Mouse (Mus musculus) CH12.LX (cell line): ENCODE measurements at regions not wholly inside any gene's neighbourhood (a gene's known extent, or its start where the extent isn't known, plus 50 kb on each side); places are given as distances from the start of the nearest gene placed in this dataset.

Experiments
- DNase-seq: peaks from one replicate; pipeline ENCODE4 v3.0.0-alpha.2; 2013; ENCODE audit errors: extremely low read depth
- H3K27ac ChIP-seq: 2 replicates; pipeline ENCODE4 v1.5.1; 2012; ENCODE audit warnings: low read depth, mild to moderate bottlenecking, control low read depth, moderate library complexity; ENCODE audit not compliant: insufficient read depth
- H3K27me3 ChIP-seq: replicated peaks from 2 replicates; pipeline ENCODE3; 2012; ENCODE audit warnings: inconsistent platforms
- H3K36me3 ChIP-seq, 2 experiments: replicated peaks in 1 of 2; 2 replicates each; pipeline versions ENCODE3 to v1.6.1; 2012; ENCODE audit warnings: inconsistent platforms in 1 of 2, low read length in 1 of 2, mild to moderate bottlenecking in 1 of 2, mixed read lengths in 1 of 2, moderate library complexity in 1 of 2; ENCODE audit not compliant: control insufficient read depth in 1 of 2, insufficient read depth in 1 of 2
- H3K4me1 ChIP-seq, 2 experiments: 2 replicates each; pipeline ENCODE4 v1.6.1; 2012; ENCODE audit warnings: inconsistent platforms in 1 of 2, moderate library complexity in 1 of 2; ENCODE audit not compliant: insufficient read depth in 2 of 2, control insufficient read depth in 1 of 2
- H3K4me2 ChIP-seq: 2 replicates; pipeline ENCODE4 v1.6.1; 2012; ENCODE audit warnings: low read depth, mild to moderate bottlenecking, control low read depth; ENCODE audit not compliant: poor library complexity, insufficient read depth, severe bottlenecking
- H3K4me3 ChIP-seq, 3 experiments: fragments of 150-350 bp in 1 of 3; sonication (generic) in 1 of 3; replicated peaks in 1 of 3; 2 replicates each; pipeline versions ENCODE3 to v1.5.1; 2011 to 2012; ENCODE audit warnings: low read depth in 2 of 3, low read length in 2 of 3, mild to moderate bottlenecking in 2 of 3, moderate library complexity in 2 of 3, control low read depth in 1 of 3, improper control_type of control experiment in 1 of 3, inconsistent platforms in 1 of 3, mixed read lengths in 1 of 3; ENCODE audit not compliant: poor library complexity in 1 of 3
- H3K79me2 ChIP-seq: replicated peaks from 2 replicates; pipeline ENCODE4 v1.6.1; 2012; ENCODE audit warnings: mild to moderate bottlenecking, moderate library complexity; ENCODE audit not compliant: control insufficient read depth, poor library complexity, insufficient read depth, severe bottlenecking; ENCODE audit errors: extremely low read depth
- H3K9ac ChIP-seq: 2 replicates; pipeline ENCODE4 v1.6.1; 2012; ENCODE audit warnings: low read depth, mild to moderate bottlenecking, control low read depth, moderate library complexity; ENCODE audit not compliant: insufficient read depth
- H3K9me3 ChIP-seq: replicated peaks from 2 replicates; pipeline ENCODE3; 2012; ENCODE audit warnings: low read length, inconsistent platforms, mixed read lengths
- CHD1 ChIP-seq: IDR thresholded peaks from 2 replicates; pipeline ENCODE4 v1.6.1; 2012; ENCODE audit warnings: low read depth, low read length, improper control_type of control experiment, inconsistent platforms
- CHD2 ChIP-seq: IDR thresholded peaks from 2 replicates; pipeline ENCODE4 v1.6.1; 2011; ENCODE audit warnings: low read length, improper control_type of control experiment
- EP300 ChIP-seq: IDR thresholded peaks from 2 replicates; pipeline ENCODE4 v1.6.1; 2011; ENCODE audit warnings: low read length, improper control_type of control experiment
- ETS1 ChIP-seq: conservative IDR thresholded peaks from 2 replicates; pipeline ENCODE4 v1.6.1; 2012; ENCODE audit warnings: low read depth, mild to moderate bottlenecking, inconsistent platforms, low read length, improper control_type of control experiment, moderate library complexity
- GABPA ChIP-seq: IDR thresholded peaks from 2 replicates; pipeline ENCODE4 v1.6.1; 2012; ENCODE audit warnings: low read depth, low read length, improper control_type of control experiment, inconsistent platforms; ENCODE audit not compliant: insufficient replicate concordance
- HCFC1 ChIP-seq: IDR thresholded peaks from 2 replicates; pipeline ENCODE4 v1.6.1; 2012; ENCODE audit warnings: low read depth, mild to moderate bottlenecking, inconsistent platforms, low read length, improper control_type of control experiment
- IRF4 ChIP-seq: IDR thresholded peaks from 2 replicates; pipeline ENCODE4 v1.6.1; 2014; ENCODE audit warnings: low read depth, mild to moderate bottlenecking, inconsistent platforms, low read length, improper control_type of control experiment
- JUN ChIP-seq: IDR thresholded peaks from 2 replicates; pipeline ENCODE4 v1.6.1; 2011; ENCODE audit warnings: low read depth, mild to moderate bottlenecking, low read length, improper control_type of control experiment, moderate library complexity; ENCODE audit not compliant: insufficient read depth
- JUND ChIP-seq: conservative IDR thresholded peaks from 2 replicates; pipeline ENCODE4 v1.6.1; 2011; ENCODE audit warnings: low read depth, low read length, improper control_type of control experiment
- MAFK ChIP-seq: IDR thresholded peaks from 2 replicates; pipeline ENCODE4 v1.6.1; 2011; ENCODE audit warnings: low read length, improper control_type of control experiment; ENCODE audit not compliant: insufficient replicate concordance
- MAX ChIP-seq: IDR thresholded peaks from 2 replicates; pipeline ENCODE4 v1.6.1; 2011; ENCODE audit warnings: low read length, improper control_type of control experiment
- MEF2A ChIP-seq: IDR thresholded peaks from 2 replicates; pipeline ENCODE4 v1.6.1; 2014; ENCODE audit warnings: low read depth, mild to moderate bottlenecking, inconsistent platforms, low read length, improper control_type of control experiment, borderline replicate concordance
- MXI1 ChIP-seq: IDR thresholded peaks from 2 replicates; pipeline ENCODE4 v1.6.1; 2011; ENCODE audit warnings: mild to moderate bottlenecking, low read depth, low read length, improper control_type of control experiment
- MYC ChIP-seq: IDR thresholded peaks from 2 replicates; pipeline ENCODE4 v1.6.1; 2011; ENCODE audit warnings: low read depth, mild to moderate bottlenecking, improper control_type of control experiment, low read length
- NELFE ChIP-seq: IDR thresholded peaks from 2 replicates; pipeline ENCODE4 v1.6.1; 2011; ENCODE audit warnings: low read depth, low read length, improper control_type of control experiment
- PAX5 ChIP-seq: IDR thresholded peaks from 2 replicates; pipeline ENCODE4 v1.6.1; 2012; ENCODE audit warnings: low read length, inconsistent platforms, mixed read lengths
- POLR2A ChIP-seq: IDR thresholded peaks from 2 replicates; pipeline ENCODE4 v1.6.1; 2011; ENCODE audit warnings: low read depth, mild to moderate bottlenecking, improper control_type of control experiment, low read length
- POLR2AphosphoS2 ChIP-seq: IDR thresholded peaks from 2 replicates; pipeline ENCODE4 v1.6.1; 2011; ENCODE audit warnings: low read depth, low read length, improper control_type of control experiment
- RCOR1 ChIP-seq: conservative IDR thresholded peaks from 2 replicates; pipeline ENCODE4 v1.6.1; 2012; ENCODE audit warnings: low read depth, mild to moderate bottlenecking, inconsistent platforms, low read length, improper control_type of control experiment
- USF1 ChIP-seq: IDR thresholded peaks from 2 replicates; pipeline ENCODE4 v1.6.1; 2014; ENCODE audit warnings: low read depth, mild to moderate bottlenecking, inconsistent platforms, low read length, improper control_type of control experiment
- ZC3H11A ChIP-seq: IDR thresholded peaks from 2 replicates; pipeline ENCODE4 v1.6.1; 2012; ENCODE audit warnings: low read depth, mild to moderate bottlenecking, inconsistent platforms, low read length, improper control_type of control experiment
- ZKSCAN1 ChIP-seq: IDR thresholded peaks from 2 replicates; pipeline ENCODE4 v1.6.1; 2012; ENCODE audit warnings: low read depth, inconsistent platforms, low read length, improper control_type of control experiment, borderline replicate concordance
- ZMIZ1 ChIP-seq: IDR thresholded peaks from 2 replicates; pipeline ENCODE4 v1.6.1; 2012; ENCODE audit warnings: low read depth, mild to moderate bottlenecking, inconsistent platforms, low read length, improper control_type of control experiment
- dilution Hi-C: fragments of 300-500 bp; cut with MboI; formaldehyde crosslinking; loops from 2 replicates; pipeline ENCODE4 v1.14.3; 2020; ENCODE audit warnings: low sequenced_read_pairs; ENCODE audit not compliant: extremely low pct_unique_long_range_greater_than_20kb, extremely low pct_ligation_motif_present
- in situ Hi-C: fragments of 300-500 bp; cut with MboI; formaldehyde crosslinking; loops from 3 replicates; pipeline ENCODE4 v1.14.3; 2019; ENCODE audit warnings: low sequenced_read_pairs, low pct_ligation_motif_present, low pct_unique_long_range_greater_than_20kb, mixed read lengths

GRCm38 (mm10) chr6:31208224-31208623 is 190.3 kb upstream of the Mkln1 start:
- Histone ChIP-seq H3K4me2 (no peak overlapping the region), H3K4me1 (peaks cover 6 to 49% of the 10 kb centered on the region in 2 experiments), H3K27me3 (no peaks in the 10 kb centered on the region), H3K4me3 (no peak overlapping the region), H3K9ac (no peak overlapping the region), H3K36me3 (peaks cover 11 to 77% of the 10 kb centered on the region in 2 experiments), H3K79me2 (peaks cover 13% of the 10 kb centered on the region), H3K27ac (no peak overlapping the region), H3K9me3 (no peaks in the 10 kb centered on the region)
- DNase-seq, result no peak
- TF ChIP-seq RCOR1 (no peak), MAFK (no peak), ETS1 (no peak), ZMIZ1 (no peak), CHD2 (no peak), POLR2A (no peak), GABPA (no peak), MYC (no peak), HCFC1 (no peak), MAX (no peak), CHD1 (no peak), MEF2A (no peak), POLR2AphosphoS2 (no peak), JUN (no peak), ZC3H11A (no peak), ZKSCAN1 (no peak), NELFE (no peak)
- dilution Hi-C loops (no loop called here), in situ Hi-C loops (loop anchor here (25.0 kb wide), 1 partner anchor 179 kb away; the partner anchor contains the start of gene Mkln1)

- DNase-seq, result no peak
- Histone ChIP-seq H3K9me3 (no peaks in the 10 kb centered on the region), H3K79me2 (peaks cover 15% of the 10 kb centered on the region), H3K4me1 (peaks cover 6 to 51% of the 10 kb centered on the region in 2 experiments), H3K27ac (no peak overlapping the region), H3K4me2 (no peak overlapping the region), H3K36me3 (peaks cover 11 to 82% of the 10 kb centered on the region in 2 experiments), H3K9ac (no peak overlapping the region), H3K27me3 (no peaks in the 10 kb centered on the region), H3K4me3 (no peak overlapping the region)
- in situ Hi-C loops (loop anchor here (25.0 kb wide), 1 partner anchor 178 kb away; the partner anchor contains the start of gene Mkln1), dilution Hi-C loops (no loop called here)
- TF ChIP-seq NELFE, result no peak
- no peak for TF ChIP-seq MXI1
- TF ChIP-seq ZKSCAN1, result no peak
- no peak for TF ChIP-seq EP300
- no peak for TF ChIP-seq JUND
- no peak for TF ChIP-seq PAX5
- TF ChIP-seq CHD2, result no peak
- no peak for TF ChIP-seq IRF4
- no peak for TF ChIP-seq GABPA
- no peak for TF ChIP-seq RCOR1
- no peak for TF ChIP-seq USF1
These were observed 189.0 kb upstream of the Mkln1 start for GRCm38 (mm10) chr6:31209411-31210139.
